Mouse (Mus musculus) heart, embryonic 16.5 days (tissue): ENCODE results near the gene Selenop. TPM values are rescaled to one million over a fixed set of nuclear protein-coding genes. Genes with fewer than 3 reads are reported as not detected.
"Not testable (repeated sequence)": the region's sequence is repeated elsewhere in the genome, so short reads cannot be mapped to it uniquely, and the experiment has no call there.

Source experiments
- ATAC-seq: fragments of 200-750 bp; cut with Nextera tagmentation; replicated peaks from 2 replicates; pipeline ENCODE4 v1.8.0; 2017; ENCODE audit warnings: moderate number of reproducible peaks; ENCODE audit not compliant: insufficient read depth, low FRiP score; ENCODE audit errors: extremely low read depth
- H3K27ac ChIP-seq: fragments of 300-500 bp; sonication (generic); 2 replicates; pipeline ENCODE4 v1.5.1; 2014; ENCODE audit warnings: mild to moderate bottlenecking, low read length, control low read depth, moderate library complexity
- H3K27me3 ChIP-seq: fragments of 300-500 bp; sonication (generic); 2 replicates; pipeline ENCODE4 v1.6.1; 2014; ENCODE audit warnings: low read length, mixed read lengths; ENCODE audit not compliant: control insufficient read depth, insufficient read depth
- H3K36me3 ChIP-seq: fragments of 300-500 bp; sonication (generic); 2 replicates; pipeline ENCODE4 v1.6.1; 2014; ENCODE audit not compliant: control insufficient read depth, insufficient read depth
- H3K4me1 ChIP-seq: fragments of 300-500 bp; sonication (generic); 2 replicates; pipeline ENCODE4 v1.6.1; 2014; ENCODE audit warnings: low read length, mixed read lengths; ENCODE audit not compliant: control insufficient read depth, insufficient read depth
- H3K4me2 ChIP-seq: fragments of 300-500 bp; sonication (generic); 2 replicates; pipeline ENCODE4 v1.6.1; 2014; ENCODE audit warnings: low read depth, mild to moderate bottlenecking, control low read depth, low read length
- H3K4me3 ChIP-seq: fragments of 300-500 bp; sonication (generic); 2 replicates; pipeline ENCODE4 v1.5.1; 2014; ENCODE audit warnings: mild to moderate bottlenecking, control low read depth, low read length
- H3K9ac ChIP-seq: fragments of 300-500 bp; sonication (generic); 2 replicates; pipeline ENCODE4 v1.6.1; 2014; ENCODE audit warnings: low read length, control low read depth
- H3K9me3 ChIP-seq: fragments of 300-500 bp; sonication (generic); replicated peaks from 2 replicates; pipeline ENCODE4 v1.6.1; 2016; ENCODE audit warnings: low read length; ENCODE audit not compliant: control insufficient read depth
- WGBS: fragments of 180-500 bp; shearing (Covaris S2); extraction: QIAGEN DNeasy Blood & Tissue Kit; methylation state at CpG from one replicate; pipeline ENCODE4 v1.1.7; 2014; 5-methylcytosine and 5-hydroxymethylcytosine counted together
- polyA plus RNA-seq: library from polyadenylated mRNA; unstranded; fragments of >200 nt; fragmentation: Nextera tagmentation; extraction: Ambion mirVana; gene quantifications from 2 replicates; pipeline ENCODE4 v1.2.1, GENCODE M21; 2015

Selenop gene
- polyA plus RNA-seq, 1 experiment from 2014 or later, result 184 TPM

GRCm38 (mm10) chr15:3233837-3234551 is 34.4 kb upstream of the Selenop start:
- H3K27me3 ChIP-seq, result no peaks in the 10 kb centered on the region
- WGBS, result 84% methylated on average over 3 of the region's 3 CpGs
- H3K4me2 ChIP-seq, result no peak overlapping the region
- H3K36me3 ChIP-seq, result no peaks in the 10 kb centered on the region
- no peak overlapping the region for H3K4me3 ChIP-seq
- ATAC-seq, result no peak; the same call in 1 of the 2 replicates
- H3K9me3 ChIP-seq, result no peaks in the 10 kb centered on the region
- H3K27ac ChIP-seq, result no peak overlapping the region
- no peaks in the 10 kb centered on the region for H3K4me1 ChIP-seq
- H3K9ac ChIP-seq, result no peak overlapping the region

DNA sequence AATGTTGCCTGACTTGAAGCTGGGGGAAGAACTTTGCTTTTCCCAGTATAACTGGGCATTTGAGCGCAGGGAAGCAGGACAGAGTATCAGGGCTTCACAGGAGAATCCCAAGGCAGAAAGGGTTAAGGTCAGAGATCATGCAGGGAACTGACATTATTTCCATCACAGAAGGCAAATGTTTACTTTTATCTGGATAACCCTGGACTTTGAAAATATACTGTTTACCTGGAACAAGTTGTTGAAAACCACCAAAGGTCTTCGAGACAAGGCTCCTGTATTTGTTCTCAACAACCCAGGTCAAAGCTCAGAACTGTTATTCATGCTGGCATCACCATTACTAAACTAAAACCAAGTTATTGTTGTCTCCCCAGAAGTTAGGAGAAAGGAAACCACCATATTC is 32.0 kb upstream of the Selenop start:
- no peak overlapping the region for H3K4me2 ChIP-seq
- H3K27me3 ChIP-seq, result no peaks in the 10 kb centered on the region
- 81% methylated on average over 2 of the region's 2 CpGs for WGBS
- H3K27ac ChIP-seq, result no peak overlapping the region
- H3K9me3 ChIP-seq, result no peaks in the 10 kb centered on the region
- H3K9ac ChIP-seq, result no peak overlapping the region
- H3K4me1 ChIP-seq, result no peaks in the 10 kb centered on the region
- H3K4me3 ChIP-seq, result no peak overlapping the region
- H3K36me3 ChIP-seq, result no peaks in the 10 kb centered on the region
- ATAC-seq, result no peak

GRCm38 (mm10) chr15:3237963-3238362 is 30.4 kb upstream of the Selenop start:
- Histone ChIP-seq H3K36me3 (no peaks in the 10 kb centered on the region), H3K4me1 (no peaks in the 10 kb centered on the region), H3K27me3 (no peaks in the 10 kb centered on the region), H3K9me3 (no peaks in the 10 kb centered on the region), H3K4me2 (no peak overlapping the region), H3K9ac (no peak overlapping the region), H3K4me3 (no peak overlapping the region), H3K27ac (no peak overlapping the region)
- ATAC-seq, result no peak
- 95% methylated on average over 1 of the region's 1 CpGs for WGBS

DNA sequence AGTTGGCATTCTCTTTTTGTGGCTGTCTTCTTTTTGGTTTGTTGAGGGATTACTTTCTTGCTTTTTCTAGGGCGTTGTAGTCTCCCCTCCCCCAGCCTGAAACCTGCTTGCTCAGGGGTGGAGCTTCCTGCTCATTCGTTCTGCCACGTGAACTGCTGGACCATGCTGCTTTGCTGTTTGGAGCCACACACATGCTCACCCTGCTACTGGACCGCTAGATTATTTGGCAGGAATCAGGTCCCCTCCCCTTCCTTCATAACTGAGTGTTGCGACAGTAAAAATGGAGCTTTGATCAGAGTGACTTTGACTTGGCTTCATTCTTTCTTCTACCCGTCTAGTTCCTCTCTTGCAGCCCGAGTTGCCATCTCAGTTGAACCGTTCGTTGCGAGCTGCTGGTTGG is 23.3 kb upstream of the Selenop start:
- H3K9ac ChIP-seq, H3K4me2 ChIP-seq, H3K4me3 ChIP-seq, H3K27me3 ChIP-seq, H3K36me3 ChIP-seq, ATAC-seq, H3K9me3 ChIP-seq, H3K27ac ChIP-seq: not testable (repeated sequence)
- WGBS, result 87% methylated on average over 10 of the region's 10 CpGs
- H3K4me1 ChIP-seq, result peaks cover 11% of the 10 kb centered on the region

- no peak overlapping the region for H3K4me2 ChIP-seq
- no peaks in the 10 kb centered on the region for H3K36me3 ChIP-seq
- peak overlapping the region; percentile 59 for H3K27ac ChIP-seq
- H3K27me3 ChIP-seq, result no peaks in the 10 kb centered on the region
- H3K9ac ChIP-seq, result no peak overlapping the region
- H3K9me3 ChIP-seq, result peaks cover 4% of the 10 kb centered on the region
- 48% methylated on average over 2 of the region's 2 CpGs for WGBS
- peaks cover 26% of the 10 kb centered on the region for H3K4me1 ChIP-seq
- no peak overlapping the region for H3K4me3 ChIP-seq
- ATAC-seq, result no peak
Measured at GRCm38 (mm10) chr15:3250620-3251019, 17.7 kb upstream of the Selenop start.

DNA sequence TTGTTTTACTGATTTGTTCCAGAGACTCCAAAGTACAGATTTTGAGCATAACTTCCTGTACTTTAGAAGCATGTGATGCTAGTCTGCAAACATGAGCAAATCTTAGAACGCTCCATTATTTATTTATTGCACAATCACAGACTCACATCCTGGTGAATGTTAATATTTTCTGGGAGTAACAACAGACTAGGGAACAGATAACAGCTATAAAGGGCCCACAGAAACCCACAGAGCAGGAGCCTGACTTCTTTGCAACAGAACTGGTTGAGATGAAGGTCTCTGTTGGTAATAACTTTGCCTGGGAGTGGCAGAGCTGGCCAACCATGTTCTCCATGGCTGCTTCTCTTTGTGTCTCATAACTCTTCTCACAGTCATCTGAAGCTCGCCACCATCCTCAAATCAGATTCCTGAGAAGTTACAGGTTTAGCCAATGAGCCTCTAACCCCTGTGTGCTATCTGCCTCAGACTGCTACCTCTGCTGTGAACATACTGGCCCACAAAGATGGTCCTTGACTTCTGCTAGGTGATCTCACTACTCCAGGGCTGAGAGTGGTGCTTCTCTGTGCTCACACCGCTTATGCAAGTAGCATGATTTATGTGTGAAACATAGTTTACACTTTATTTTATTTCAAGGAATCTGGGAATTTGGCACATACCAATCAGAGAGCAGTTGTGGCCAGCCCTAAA is 17.2 kb upstream of the Selenop start:
- H3K27me3 ChIP-seq, result no peaks in the 10 kb centered on the region
- H3K9ac ChIP-seq, result no peak overlapping the region
- H3K4me2 ChIP-seq, result no peak overlapping the region
- H3K4me1 ChIP-seq, result peaks cover 26% of the 10 kb centered on the region
- no peak overlapping the region for H3K4me3 ChIP-seq
- H3K27ac ChIP-seq, result peak overlapping the region; percentile 74
- 0 out of 2 replicates have a peak, but pooled peaks have one; percentile 33 for ATAC-seq
- no peaks in the 10 kb centered on the region for H3K36me3 ChIP-seq
- 67% methylated on average over 3 of the region's 3 CpGs for WGBS
- H3K9me3 ChIP-seq, result peaks cover 4% of the 10 kb centered on the region

GRCm38 (mm10) chr15:3251718-3252067 is 16.7 kb upstream of the Selenop start:
- Histone ChIP-seq H3K4me1 (peaks cover 26% of the 10 kb centered on the region), H3K4me3 (no peak overlapping the region), H3K9me3 (peaks cover 4% of the 10 kb centered on the region), H3K4me2 (no peak overlapping the region), H3K36me3 (no peaks in the 10 kb centered on the region), H3K27ac (peak overlapping the region; percentile 74; the same call in 1 of the 2 replicates), H3K27me3 (no peaks in the 10 kb centered on the region), H3K9ac (no peak overlapping the region)
- no peak for ATAC-seq

- no peak overlapping the region for H3K4me2 ChIP-seq
- no peak overlapping the region for H3K4me3 ChIP-seq
- H3K4me1 ChIP-seq, result no peaks in the 10 kb centered on the region
- no peaks in the 10 kb centered on the region for H3K27me3 ChIP-seq
- H3K36me3 ChIP-seq, result no peaks in the 10 kb centered on the region
- WGBS, result 84% methylated on average over 1 of the region's 1 CpGs
- H3K9me3 ChIP-seq, result peaks cover 4% of the 10 kb centered on the region
- H3K9ac ChIP-seq, result no peak overlapping the region
- ATAC-seq, result no peak
- no peak overlapping the region for H3K27ac ChIP-seq
Measured at GRCm38 (mm10) chr15:3259025-3259424, 9.3 kb upstream of the Selenop start.

DNA sequence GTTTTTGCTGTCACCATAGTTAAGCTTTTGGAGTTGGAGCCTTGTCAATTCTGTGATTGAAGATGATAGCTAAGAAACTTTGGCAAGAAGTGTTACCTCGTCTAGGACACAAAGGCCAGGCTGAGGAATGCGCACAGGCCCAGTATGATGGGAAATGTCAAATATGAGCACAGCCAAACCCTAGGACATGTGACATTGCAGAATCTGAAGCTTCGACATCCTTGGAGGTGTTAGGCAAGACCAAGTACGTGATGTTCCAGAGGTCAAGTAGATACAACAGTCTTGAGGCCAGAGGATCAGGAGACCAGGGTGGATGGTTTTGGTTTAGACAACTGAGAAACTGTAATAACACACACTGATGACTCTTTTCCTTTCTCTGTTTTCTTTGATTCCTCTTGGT is 8.0 kb upstream of the Selenop start:
- Histone ChIP-seq H3K4me2 (no peak overlapping the region), H3K4me3 (no peak overlapping the region), H3K9me3 (no peaks in the 10 kb centered on the region), H3K4me1 (no peaks in the 10 kb centered on the region), H3K9ac (no peak overlapping the region), H3K36me3 (no peaks in the 10 kb centered on the region), H3K27me3 (no peaks in the 10 kb centered on the region), H3K27ac (no peak overlapping the region)
- 76% methylated on average over 4 of the region's 4 CpGs for WGBS
- ATAC-seq, result no peak
